Mouse (Mus musculus) liver, embryonic 13.5 days (tissue): ENCODE results near the gene Pklr. TPM values are rescaled to one million over a fixed set of nuclear protein-coding genes. Genes with fewer than 3 reads are reported as not detected.
A peak's percentile ranks its signal among the peaks of the same experiment; 100 is the strongest.

ENCODE experiments used
- ATAC-seq: fragments of 200-750 bp; cut with Nextera tagmentation; 2 replicates; pipeline ENCODE4 v1.8.0; 2017; ENCODE audit warnings: low read depth, mild to moderate bottlenecking, moderate number of reproducible peaks, moderate library complexity
- DNase-seq: peaks from one replicate; pipeline ENCODE4 v3.0.0; 2022
- H3K27ac ChIP-seq: fragments of 300-500 bp; sonication (generic); 2 replicates; pipeline ENCODE4 v1.5.1; 2015; ENCODE audit warnings: moderate library complexity, mild to moderate bottlenecking, inconsistent platforms
- H3K27me3 ChIP-seq: fragments of 300-500 bp; sonication (generic); 2 replicates; pipeline ENCODE4 v1.6.1; 2015; ENCODE audit warnings: mild to moderate bottlenecking, inconsistent platforms
- H3K36me3 ChIP-seq: fragments of 300-500 bp; sonication (generic); 2 replicates; pipeline ENCODE4 v1.6.1; 2015; ENCODE audit warnings: mild to moderate bottlenecking, inconsistent platforms
- H3K4me1 ChIP-seq: fragments of 300-500 bp; sonication (generic); replicated peaks from 2 replicates; pipeline ENCODE4 v1.6.1; 2015; ENCODE audit warnings: inconsistent platforms
- H3K4me2 ChIP-seq: fragments of 300-500 bp; sonication (generic); 2 replicates; pipeline ENCODE4 v1.6.1; 2015; ENCODE audit warnings: inconsistent platforms, mild to moderate bottlenecking, moderate library complexity
- H3K4me3 ChIP-seq: fragments of 300-500 bp; sonication (generic); replicated peaks from 2 replicates; pipeline ENCODE4 v1.5.1; 2015; ENCODE audit warnings: mild to moderate bottlenecking, inconsistent platforms
- H3K9ac ChIP-seq: fragments of 300-500 bp; sonication (generic); 2 replicates; pipeline ENCODE4 v1.6.1; 2015; ENCODE audit warnings: mild to moderate bottlenecking, inconsistent platforms
- H3K9me3 ChIP-seq: fragments of 300-500 bp; sonication (generic); replicated peaks from 2 replicates; pipeline ENCODE4 v1.6.1; 2016; ENCODE audit warnings: inconsistent platforms
- WGBS: fragments of 180-500 bp; shearing (Covaris S2); methylation state at CpG from one replicate; pipeline ENCODE4 v1.1.7; 2015; ENCODE audit not compliant: insufficient replicate concordance; 5-methylcytosine and 5-hydroxymethylcytosine counted together
- polyA plus RNA-seq: library from polyadenylated mRNA; unstranded; fragments of >200 nt; fragmentation: Nextera tagmentation; extraction: Ambion mirVana; gene quantifications from 2 replicates; pipeline ENCODE4 v1.2.1, GENCODE M21; 2015

Gene Pklr
- 133 and 136 TPM in 2 replicates for polyA plus RNA-seq

GRCm38 (mm10) chr3:89135958-89136357 lies at the start of gene Pklr:
Pklr (plus strand) TSS chr3:89136142.
- Histone ChIP-seq H3K4me1 (peaks cover 93% of the 10 kb centered on the region), H3K9ac (peak within 1 kb of the TSS; percentile 85), H3K27ac (peak within 1 kb of the TSS; percentile 95), H3K36me3 (peaks cover 30% of the 10 kb centered on the region), H3K27me3 (no peaks in the 10 kb centered on the region), H3K4me2 (peak within 1 kb of the TSS; percentile 79), H3K9me3 (no peaks in the 10 kb centered on the region), H3K4me3 (peak within 1 kb of the TSS; percentile 73)
- WGBS, result 15% methylated on average over 3 of the region's 3 CpGs
- DNase-seq (peak; percentile 72), ATAC-seq (peak; percentile 62)

GRCm38 (mm10) chr3:89087338-89088110 lies 48.4 kb upstream of the Pklr start:
- DNase-seq (peak; percentile 76), ATAC-seq (no peak)
- Histone ChIP-seq H3K9ac (peak overlapping the region; percentile 50; the same call in 1 of the 2 replicates), H3K4me1 (peaks cover 59% of the 10 kb centered on the region), H3K36me3 (no peaks in the 10 kb centered on the region), H3K9me3 (no peaks in the 10 kb centered on the region), H3K27ac (no peak overlapping the region), H3K4me3 (peak overlapping the region; percentile 18; the same call in 1 of the 2 replicates), H3K4me2 (peak overlapping the region; percentile 100), H3K27me3 (peaks cover 32% of the 10 kb centered on the region)
- 20% methylated on average over 21 of the region's 21 CpGs for WGBS

DNA sequence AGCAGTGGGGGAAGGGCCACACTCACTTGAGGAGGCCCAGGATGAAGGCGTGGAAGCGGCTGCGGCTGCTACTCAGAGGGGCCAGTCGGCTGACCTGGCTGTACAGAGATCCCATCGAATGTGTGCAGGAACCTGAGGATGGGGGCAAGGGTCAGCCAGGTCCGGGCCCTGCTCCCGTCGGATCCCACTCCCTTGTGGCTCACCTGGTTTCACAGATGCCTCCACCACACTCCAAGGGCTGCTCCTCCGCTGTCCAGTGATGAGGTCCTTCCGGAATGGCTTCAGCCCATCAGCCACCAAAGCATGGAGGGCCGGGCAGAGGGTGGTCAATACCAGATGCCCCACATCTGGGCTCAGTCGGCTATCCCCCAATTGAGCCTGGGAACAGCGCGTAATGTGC lies 47.0 kb upstream of the Pklr start:
- Histone ChIP-seq H3K4me3 (peak overlapping the region; percentile 73), H3K27ac (no peak overlapping the region), H3K4me2 (peak overlapping the region; percentile 100), H3K27me3 (peaks cover 40% of the 10 kb centered on the region), H3K4me1 (peaks cover 68% of the 10 kb centered on the region), H3K36me3 (peaks cover 3% of the 10 kb centered on the region), H3K9ac (peak overlapping the region; percentile 72; the same call in 1 of the 2 replicates), H3K9me3 (no peaks in the 10 kb centered on the region)
- DNase-seq (no peak), ATAC-seq (no peak)
- WGBS, result 41% methylated on average over 14 of the region's 14 CpGs

GRCm38 (mm10) chr3:89089882-89090591 lies 45.9 kb upstream of the Pklr start:
- WGBS, result under 1% methylated on average over 40 of the region's 40 CpGs
- DNase-seq (peak; percentile 86), ATAC-seq (peak; percentile 89)
- Histone ChIP-seq H3K27ac (peak overlapping the region; percentile 83), H3K4me3 (peak overlapping the region; percentile 73), H3K36me3 (peaks cover 14% of the 10 kb centered on the region), H3K27me3 (peaks cover 40% of the 10 kb centered on the region), H3K4me2 (peak overlapping the region; percentile 100), H3K9me3 (no peaks in the 10 kb centered on the region), H3K4me1 (peaks cover 68% of the 10 kb centered on the region), H3K9ac (peak overlapping the region; percentile 82)

DNA sequence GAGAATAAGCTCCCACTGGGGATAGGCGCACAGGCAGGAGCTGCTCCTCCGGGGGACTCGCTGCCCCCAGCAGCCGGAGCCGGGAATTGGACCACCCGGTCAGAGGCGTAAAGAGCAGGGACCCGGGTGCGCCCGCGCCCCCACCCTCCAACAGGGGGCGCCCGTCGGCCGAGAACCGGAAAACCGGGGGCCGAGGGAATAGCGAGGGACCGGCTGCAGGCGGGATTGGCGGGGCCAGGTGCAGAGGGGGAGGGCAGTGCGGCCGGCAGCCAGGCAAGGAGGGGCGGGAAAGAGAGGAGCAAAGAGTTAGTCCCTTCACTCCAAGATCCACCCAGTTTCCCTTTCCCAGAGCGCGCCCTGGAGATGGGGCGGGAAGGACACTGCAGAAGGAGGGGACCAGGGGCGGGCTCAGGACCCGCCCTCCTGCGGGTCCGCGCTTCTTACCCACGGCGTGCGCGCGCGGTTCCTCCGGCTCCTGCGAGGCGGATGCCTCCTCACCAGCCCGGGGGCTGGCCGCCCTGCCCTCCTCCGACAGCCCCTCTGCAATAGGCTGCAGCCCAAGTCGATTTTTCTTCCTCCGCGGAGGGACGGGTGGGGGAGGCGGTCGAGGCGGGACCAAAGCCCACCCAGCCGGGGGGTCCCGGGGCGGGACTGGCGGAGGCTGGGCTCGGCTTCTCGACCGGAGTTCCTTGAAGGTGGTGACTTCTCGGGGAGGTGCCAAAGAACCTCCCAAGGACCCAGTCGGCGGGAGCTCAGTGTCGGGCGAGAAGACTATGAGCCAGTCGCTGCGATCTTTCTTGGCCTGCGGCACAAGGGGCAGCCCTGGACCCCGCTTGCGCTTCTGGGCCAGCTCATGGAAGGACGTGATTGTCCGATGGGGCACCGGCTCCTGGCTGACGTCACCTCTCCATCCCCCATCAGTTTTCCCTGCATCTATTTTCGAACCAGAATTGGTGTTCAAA lies 45.0 kb upstream of the Pklr start:
- Histone ChIP-seq H3K9me3 (no peaks in the 10 kb centered on the region), H3K9ac (peak overlapping the region; percentile 82), H3K4me3 (peak overlapping the region; percentile 73), H3K4me2 (peak overlapping the region; percentile 100), H3K27ac (peak overlapping the region; percentile 83), H3K27me3 (peaks cover 40% of the 10 kb centered on the region), H3K4me1 (peaks cover 70% of the 10 kb centered on the region), H3K36me3 (peaks cover 23% of the 10 kb centered on the region)
- WGBS, result under 1% methylated on average over 69 of the region's 74 CpGs
- ATAC-seq (peak; percentile 47), DNase-seq (peak; percentile 78)

DNA sequence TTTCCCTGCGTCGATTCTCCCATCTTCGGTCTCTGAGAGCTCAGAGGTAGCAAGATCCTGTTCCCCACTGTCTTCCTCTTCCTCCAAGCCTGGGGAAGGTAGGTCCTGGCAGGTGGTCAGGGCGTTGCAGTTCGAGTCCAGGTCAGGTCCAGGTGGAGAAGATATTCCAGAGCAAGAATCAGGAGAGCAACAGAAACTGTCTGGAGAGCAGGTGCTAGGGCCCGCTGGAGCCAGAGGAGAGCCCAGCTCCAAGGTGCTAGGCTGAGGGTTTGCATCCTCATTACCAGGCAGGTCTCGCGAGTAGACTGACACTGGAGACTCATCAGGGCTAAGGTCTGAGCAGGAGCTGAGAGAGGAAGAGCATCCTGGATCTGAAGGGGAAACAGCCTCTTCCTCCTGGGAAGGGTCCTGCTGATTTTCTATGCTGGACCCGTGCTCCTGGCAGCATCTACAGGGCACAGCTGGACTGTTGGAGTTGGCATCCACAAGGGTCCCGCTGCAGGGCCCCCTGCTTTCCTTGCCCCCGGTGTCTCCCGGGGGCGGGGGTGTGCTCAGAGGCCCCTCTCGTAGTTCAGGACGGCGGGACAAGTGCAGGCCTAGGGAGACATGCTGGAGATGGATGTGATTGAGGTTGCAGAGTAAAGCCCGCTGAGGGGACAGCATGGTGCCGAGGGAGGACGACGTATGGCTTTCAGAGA lies 44.0 kb upstream of the Pklr start:
- no peaks in the 10 kb centered on the region for H3K9me3 ChIP-seq
- DNase-seq (no peak), ATAC-seq (no peak)
- peaks cover 40% of the 10 kb centered on the region for H3K27me3 ChIP-seq
- H3K4me2 ChIP-seq, result peak overlapping the region; percentile 100
- 18% methylated on average over 20 of the region's 20 CpGs for WGBS
- H3K27ac ChIP-seq, result no peak overlapping the region
- peaks cover 70% of the 10 kb centered on the region for H3K4me1 ChIP-seq
- peak overlapping the region; percentile 82; the same call in 1 of the 2 replicates for H3K9ac ChIP-seq
- H3K4me3 ChIP-seq, result peak overlapping the region; percentile 73
- H3K36me3 ChIP-seq, result peaks cover 33% of the 10 kb centered on the region

DNA sequence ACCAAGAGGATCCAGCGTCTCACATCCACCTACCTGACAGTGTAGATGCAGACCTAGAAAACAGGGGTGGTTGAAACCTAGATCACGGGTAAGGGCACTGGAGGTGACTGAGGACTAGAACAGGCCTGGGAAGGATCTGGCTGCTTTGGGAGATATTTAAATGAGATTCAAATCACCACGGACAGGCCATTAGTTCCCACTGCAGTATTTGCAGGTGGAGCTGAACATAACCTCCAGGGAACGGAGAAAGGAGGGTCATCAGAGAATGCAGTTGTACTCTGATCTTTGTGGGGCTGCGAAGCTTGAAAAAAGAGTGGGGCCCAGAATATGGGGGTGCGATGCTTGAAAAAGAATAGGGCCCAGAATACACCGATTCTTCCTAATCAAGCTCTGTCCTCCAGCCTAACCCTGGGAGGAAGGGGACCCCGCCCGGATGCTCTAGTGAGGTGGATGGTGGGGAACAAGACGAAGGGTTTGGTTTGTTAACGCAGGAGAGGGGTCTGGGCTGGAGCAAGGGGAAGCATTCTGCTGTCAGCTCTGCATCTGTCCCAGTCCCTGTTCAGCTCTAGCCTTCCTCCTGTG lies 43.3 kb upstream of the Pklr start:
- peak overlapping the region; percentile 47 for H3K9ac ChIP-seq
- peak overlapping the region; percentile 26; the same call in 1 of the 2 replicates for H3K4me3 ChIP-seq
- no peak for DNase-seq
- ATAC-seq, result no peak
- H3K9me3 ChIP-seq, result no peaks in the 10 kb centered on the region
- H3K36me3 ChIP-seq, result peaks cover 39% of the 10 kb centered on the region
- peak overlapping the region; percentile 100 for H3K4me2 ChIP-seq
- WGBS, result 24% methylated on average over 11 of the region's 11 CpGs
- peaks cover 70% of the 10 kb centered on the region for H3K4me1 ChIP-seq
- H3K27ac ChIP-seq, result no peak overlapping the region
- peaks cover 40% of the 10 kb centered on the region for H3K27me3 ChIP-seq

- peak within 1 kb of the TSS; percentile 26 for H3K4me3 ChIP-seq
- peak; percentile 79 for DNase-seq
- WGBS, result 6% methylated on average over 18 of the region's 18 CpGs
Measured at GRCm38 (mm10) chr3:89093175-89093574, 42.8 kb upstream of the Pklr start, which contains the start of gene Rusc1. Rusc1 (minus strand) TSS chr3:89093311.

GRCm38 (mm10) chr3:89094021-89094420 lies 41.9 kb upstream of the Pklr start:
- H3K27me3 ChIP-seq, result peaks cover 29% of the 10 kb centered on the region
- no peak overlapping the region for H3K4me2 ChIP-seq
- peaks cover 64% of the 10 kb centered on the region for H3K4me1 ChIP-seq
- no peaks in the 10 kb centered on the region for H3K9me3 ChIP-seq
- no peak overlapping the region for H3K9ac ChIP-seq
- no peak overlapping the region for H3K4me3 ChIP-seq
- no peak for DNase-seq
- ATAC-seq, result no peak
- whole genome bisulfite sequencing, result 84% methylated on average over 10 of the region's 10 CpGs
- peaks cover 52% of the 10 kb centered on the region for H3K36me3 ChIP-seq
- no peak overlapping the region for H3K27ac ChIP-seq

More at GRCm38 (mm10) chr3:89093175-89093574, 42.8 kb upstream of the Pklr start, which contains the start of gene Rusc1:
- Histone ChIP-seq H3K36me3 (peaks cover 44% of the 10 kb centered on the region), H3K4me1 (peaks cover 65% of the 10 kb centered on the region), H3K9me3 (no peaks in the 10 kb centered on the region), H3K27me3 (peaks cover 37% of the 10 kb centered on the region), H3K9ac (peak within 1 kb of the TSS; percentile 47), H3K4me2 (peak within 1 kb of the TSS; percentile 100), H3K27ac (no peak within 1 kb of the TSS)
- ATAC-seq, result peak; percentile 41

DNA sequence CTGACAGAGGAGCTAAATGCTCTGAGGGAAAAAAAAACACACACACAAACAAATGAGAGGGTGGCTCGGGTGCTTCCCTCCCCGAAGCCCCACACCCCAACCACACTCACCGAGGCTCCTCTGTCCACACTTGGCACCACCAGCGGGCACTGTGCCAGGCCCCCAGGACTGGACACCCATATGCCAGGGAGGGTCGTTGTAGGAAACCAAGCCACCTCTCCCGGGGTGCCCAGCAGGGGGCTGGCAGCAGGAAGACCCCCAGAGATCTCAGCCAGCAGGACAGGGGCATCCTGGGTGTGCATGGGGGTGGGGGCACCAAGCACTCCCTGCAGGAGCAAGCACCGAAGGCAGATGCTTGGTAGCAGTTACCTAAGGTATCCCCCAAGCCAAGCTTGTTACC lies 35.1 kb upstream of the Pklr start, which contains the start of gene Gm43738:
Gene Gm43738 (minus strand): TSS at position 289 of the 400 bp plus-strand sequence.
- peaks cover 61% of the 10 kb centered on the region for H3K4me1 ChIP-seq
- peak within 1 kb of the TSS; percentile 84 for H3K27ac ChIP-seq
- H3K27me3 ChIP-seq, result no peaks in the 10 kb centered on the region
- peak within 1 kb of the TSS; percentile 74 for H3K4me3 ChIP-seq
- peaks cover 40% of the 10 kb centered on the region for H3K36me3 ChIP-seq
- WGBS, result 43% methylated on average over 7 of the region's 7 CpGs
- no peak for ATAC-seq
- no peak for DNase-seq
- H3K9me3 ChIP-seq, result no peaks in the 10 kb centered on the region
- peak within 1 kb of the TSS; percentile 93 for H3K4me2 ChIP-seq
- H3K9ac ChIP-seq, result peak within 1 kb of the TSS; percentile 80
